Mouse (Mus musculus) right cerebral cortex, postnatal 14 days (tissue): ENCODE data around the gene Mta3.
A peak's percentile ranks its signal among the peaks of the same experiment; 100 is the strongest.
"Not testable (repeated sequence)": the region's sequence is repeated elsewhere in the genome, so short reads cannot be mapped to it uniquely, and the experiment has no call there.

Experiments used
- DNase-seq: peaks from one replicate; pipeline ENCODE4 v3.0.0; 2022

Mta3 gene

DNA sequence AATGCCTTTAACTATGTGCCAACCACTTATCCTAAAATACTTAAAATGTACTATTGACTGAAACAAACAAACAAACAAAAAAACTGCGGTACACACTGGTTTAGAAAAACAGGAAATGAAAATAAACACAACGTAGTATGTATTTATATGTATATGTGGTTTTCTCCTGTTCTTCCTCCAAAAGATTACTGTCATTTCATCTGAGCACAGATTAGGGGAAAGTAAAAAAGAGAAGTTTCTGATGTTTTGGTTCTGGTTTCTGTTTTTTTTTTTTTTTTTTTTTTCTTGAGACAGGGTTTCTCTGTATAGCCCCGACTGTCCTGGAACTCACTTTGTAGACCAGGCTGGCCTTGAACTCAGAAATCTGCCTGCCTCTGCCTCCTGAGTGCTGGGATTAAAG, 3.6 kb downstream of the Mta3 start:
- DNase-seq, result not testable (repeated sequence)

DNA sequence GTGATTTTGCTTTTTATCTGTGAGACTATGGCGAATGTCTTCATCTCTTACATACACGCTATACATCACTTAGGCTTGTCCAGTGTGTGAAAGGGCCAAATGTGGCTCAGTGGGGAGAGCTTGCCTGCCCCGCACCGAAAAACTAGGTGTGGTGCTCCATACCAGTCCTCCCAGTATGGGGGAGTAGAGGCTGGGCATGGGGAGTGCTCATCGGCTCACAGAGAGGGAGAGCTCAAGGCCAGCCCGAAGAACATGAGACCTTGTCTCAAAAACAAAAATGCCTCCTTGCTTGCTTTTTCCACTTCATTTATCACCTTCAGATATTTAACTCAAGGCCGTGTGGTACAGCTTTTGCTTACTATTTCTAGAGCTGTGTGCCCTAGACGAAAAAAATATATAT, 4.7 kb downstream of the Mta3 start:
- no peak for DNase-seq

DNA sequence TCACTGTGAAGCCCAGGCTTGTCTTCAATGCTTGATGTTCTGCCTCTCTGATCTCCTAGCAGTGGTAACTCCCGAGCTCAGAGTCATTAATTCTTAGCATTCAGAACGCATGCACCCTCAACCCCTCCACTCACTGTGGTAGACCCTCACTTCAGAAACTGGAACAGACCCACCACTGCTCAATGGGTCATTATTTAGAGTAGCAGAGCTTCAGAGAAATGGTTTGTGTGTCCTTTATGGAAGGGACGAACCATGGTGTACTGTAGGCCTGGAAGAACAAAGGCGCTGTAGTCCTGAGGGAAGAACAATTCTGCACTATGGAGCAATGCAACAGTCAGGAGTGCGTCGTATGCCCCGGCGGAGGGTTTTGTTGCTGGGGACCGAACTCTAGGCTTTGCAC, 6.4 kb downstream of the Mta3 start:
- no peak for DNase-seq

DNA sequence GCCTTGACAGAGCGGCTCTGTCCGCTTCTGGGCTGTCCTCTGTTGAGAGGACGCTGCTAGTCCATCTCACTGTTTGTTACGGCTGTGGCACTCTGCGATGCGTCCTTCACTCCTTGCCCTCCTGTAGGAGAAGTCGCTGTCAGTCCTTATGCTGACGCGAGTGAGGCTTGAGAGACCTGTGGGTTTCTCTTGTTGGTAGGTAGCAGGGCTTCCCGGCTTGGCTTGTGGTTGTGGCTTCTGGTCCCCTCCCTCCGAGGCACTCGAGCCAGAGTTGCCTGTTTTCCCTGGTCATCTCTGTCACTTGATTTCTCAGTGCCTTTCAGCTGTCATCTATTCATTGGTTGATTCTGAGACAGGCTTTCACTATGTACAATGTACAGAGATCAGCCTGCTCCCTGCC, 14.5 kb downstream of the Mta3 start:
- DNase-seq, result no peak

GRCm38 (mm10) chr17:83721157-83721556, 15.2 kb downstream of the Mta3 start:
- DNase-seq, result no peak

DNA sequence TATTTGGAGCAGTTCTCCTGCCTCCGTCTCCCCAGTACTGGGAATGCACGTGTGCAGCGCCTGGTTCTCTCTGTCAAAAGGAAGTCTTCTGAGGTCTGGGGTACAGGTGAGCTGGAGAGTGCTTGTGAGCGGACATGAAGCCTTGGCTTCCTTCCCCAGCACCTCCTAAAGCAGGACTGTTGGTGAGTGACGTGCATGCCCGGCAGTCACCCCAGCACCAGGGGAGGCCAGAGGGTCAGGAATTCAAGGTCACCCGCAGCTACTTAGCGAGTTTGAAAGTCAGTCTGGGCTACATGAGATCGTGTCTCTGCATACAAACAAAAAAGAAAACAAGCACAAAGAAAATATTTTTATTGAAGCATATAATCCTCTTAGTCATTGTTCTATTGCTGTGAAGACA, 17.1 kb downstream of the Mta3 start:
- DNase-seq, result no peak

DNA sequence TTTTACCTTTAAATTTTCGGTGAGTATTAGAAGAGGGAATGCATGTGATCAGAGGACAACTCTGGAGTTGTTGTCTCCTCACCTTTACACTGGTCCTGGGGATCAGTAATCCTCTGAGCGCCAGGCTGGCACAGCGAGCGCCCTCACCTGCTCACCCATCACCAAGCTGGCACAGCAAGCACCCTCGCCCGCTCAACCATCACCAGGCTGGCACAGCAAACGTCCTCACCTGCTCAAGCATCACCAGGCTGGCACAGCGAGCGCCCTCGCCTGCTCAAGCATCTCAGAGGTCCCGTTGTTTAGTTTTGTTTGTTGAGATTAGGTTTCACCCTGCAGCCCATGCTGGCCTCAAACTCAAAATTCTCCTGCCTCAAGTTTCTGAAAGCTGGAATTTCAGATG, 20.5 kb downstream of the Mta3 start:
- no peak for DNase-seq

- DNase-seq, result no peak
Observed at GRCm38 (mm10) chr17:83727707-83728106, 21.7 kb downstream of the Mta3 start.

DNA sequence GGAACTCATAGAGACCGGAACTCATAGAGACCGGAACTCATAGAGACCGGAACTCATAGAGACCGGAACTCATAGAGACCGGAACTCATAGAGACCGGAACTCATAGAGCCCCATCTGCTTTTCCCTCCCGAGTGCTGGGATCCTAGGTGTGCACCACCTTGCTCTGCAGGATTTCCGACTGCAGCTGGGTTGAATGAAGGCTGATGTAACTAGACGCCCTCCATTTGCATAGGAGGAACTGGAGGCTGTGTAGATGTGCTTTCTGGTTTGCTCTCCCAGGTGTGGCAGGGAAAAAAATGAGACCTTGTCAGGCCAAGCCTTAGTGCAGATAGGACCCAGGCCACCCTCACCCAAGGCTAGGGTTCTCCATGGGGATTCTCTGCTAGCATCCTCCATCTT, 23.1 kb downstream of the Mta3 start:
- no peak for DNase-seq

DNA sequence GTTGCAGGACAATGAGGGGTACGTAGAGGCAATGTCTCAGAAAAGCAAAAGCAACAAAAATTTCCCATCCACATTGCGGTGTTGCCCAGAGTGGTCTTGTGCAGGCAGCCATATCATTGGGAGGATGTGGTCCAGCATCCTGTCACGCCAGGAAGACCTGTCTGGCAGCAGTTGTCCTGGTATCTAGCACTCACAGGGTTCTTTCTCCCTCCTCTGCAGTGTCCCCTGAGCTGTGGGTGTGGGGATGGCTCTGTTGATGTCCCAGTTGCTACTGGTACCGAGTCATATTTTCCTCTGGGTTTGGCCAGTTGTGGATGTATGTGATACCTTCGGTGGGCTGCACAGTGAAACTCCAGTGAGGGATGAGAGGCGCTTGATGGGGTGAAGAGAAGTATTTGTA, 24.2 kb downstream of the Mta3 start:
- no peak for DNase-seq

DNA sequence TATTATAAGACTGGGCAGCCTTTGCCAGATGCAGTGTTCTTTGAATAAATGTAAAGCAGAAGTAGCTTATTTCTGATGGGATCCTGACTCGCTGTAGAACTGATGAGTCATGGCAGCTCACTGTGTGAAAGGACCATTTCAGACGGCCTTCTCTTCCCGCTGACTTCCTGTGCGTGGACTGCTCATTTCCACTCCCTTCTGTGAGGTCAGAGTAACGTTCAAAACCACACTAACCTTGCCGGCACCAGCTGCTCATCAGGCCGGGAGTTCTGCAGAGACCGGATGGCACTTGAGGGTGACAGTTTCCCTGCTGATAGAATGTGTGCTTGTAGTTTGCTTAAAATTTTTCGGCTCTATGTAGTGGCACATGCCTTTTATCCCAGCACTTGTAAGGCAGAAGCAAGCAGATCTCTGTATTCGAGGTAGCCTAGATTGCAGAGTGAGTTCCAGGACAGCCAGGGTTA, 26.2 kb downstream of the Mta3 start:
- no peak for DNase-seq

- peak; percentile 35 for DNase-seq
Observed at GRCm38 (mm10) chr17:83732801-83733200, 26.8 kb downstream of the Mta3 start.

DNA sequence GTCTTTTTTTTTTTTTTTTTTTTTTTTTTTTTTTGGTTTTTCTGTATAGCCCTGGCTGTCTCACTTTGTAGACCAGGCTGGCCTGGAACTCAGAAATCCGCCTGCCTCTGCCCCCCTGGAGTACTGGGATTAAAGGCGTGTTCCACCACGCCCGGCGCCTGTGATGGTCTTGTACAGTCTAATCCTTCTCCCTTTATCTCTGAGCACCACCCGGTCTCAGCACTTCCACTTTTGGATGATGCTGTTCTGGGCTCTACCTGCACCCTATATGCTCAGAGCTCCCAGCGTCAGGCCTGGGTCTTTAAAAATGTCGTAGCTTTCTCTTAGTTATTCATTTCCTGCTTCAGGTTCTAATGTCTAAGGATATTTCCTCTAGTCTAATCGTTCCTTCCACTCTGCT, 30.7 kb downstream of the Mta3 start:
- DNase-seq, result no peak

GRCm38 (mm10) chr17:83737775-83738174, 31.8 kb downstream of the Mta3 start:
- DNase-seq, result no peak

DNA sequence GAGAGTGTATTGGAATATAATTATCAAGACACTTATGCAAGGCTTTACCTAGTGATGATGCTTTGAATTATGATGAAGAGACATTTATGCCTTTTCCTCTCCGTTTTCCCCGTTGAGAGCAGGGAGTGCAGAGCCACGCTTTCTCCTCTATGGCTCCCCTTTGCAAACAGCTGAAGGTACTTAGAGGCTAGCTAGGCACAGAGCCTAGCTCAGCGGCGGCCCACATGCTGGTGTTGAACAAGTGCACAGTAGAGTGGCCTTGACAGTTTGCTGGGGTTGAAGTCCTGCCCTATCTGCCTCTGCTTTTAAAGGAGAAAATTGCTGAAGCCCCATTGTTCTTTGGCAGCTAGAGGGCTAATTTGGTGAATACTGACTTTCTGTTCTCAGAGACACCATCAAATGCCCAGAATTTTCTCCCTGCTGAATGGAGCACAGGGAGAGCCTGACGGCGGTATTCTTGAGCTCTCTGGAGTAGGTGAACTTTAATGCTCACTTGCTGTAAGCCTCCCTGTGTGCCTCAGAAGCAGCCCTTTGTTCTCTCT, 34.2 kb downstream of the Mta3 start:
- DNase-seq, result no peak

- no peak for DNase-seq
Observed at GRCm38 (mm10) chr17:83741243-83741642, 35.3 kb downstream of the Mta3 start.

DNA sequence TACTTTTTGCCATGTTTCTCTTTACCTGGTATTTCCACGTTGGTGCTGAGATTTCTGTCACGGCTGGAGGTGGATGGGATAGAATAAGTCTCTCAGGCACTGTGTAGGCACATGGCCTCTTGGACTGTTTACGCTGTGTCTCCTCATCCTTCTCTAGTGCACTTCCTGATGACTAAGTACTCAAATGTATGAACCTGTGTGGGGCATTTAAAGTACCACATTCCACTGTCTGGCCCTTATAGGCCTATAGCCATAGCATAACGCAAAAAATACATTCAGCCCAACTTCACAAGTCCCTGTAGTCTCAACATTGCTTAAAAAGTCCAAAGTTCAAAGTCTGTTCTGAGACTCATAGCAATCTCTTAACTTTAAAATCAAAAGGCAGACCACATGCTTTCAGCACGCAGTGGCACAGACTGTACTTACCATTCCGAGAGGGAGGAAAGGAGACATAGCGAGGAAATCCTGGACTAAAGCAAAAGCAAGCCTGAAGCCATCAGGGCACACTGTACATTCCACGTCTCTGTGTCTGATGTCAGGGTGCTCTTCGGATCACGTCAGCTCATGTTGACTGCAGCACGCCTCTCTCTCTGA, 38.4 kb downstream of the Mta3 start:
- DNase-seq, result no peak

- no peak for DNase-seq
Observed at GRCm38 (mm10) chr17:83747405-83748160, 41.6 kb downstream of the Mta3 start.

GRCm38 (mm10) chr17:83750216-83750950, 44.4 kb downstream of the Mta3 start:
- no peak for DNase-seq

DNA sequence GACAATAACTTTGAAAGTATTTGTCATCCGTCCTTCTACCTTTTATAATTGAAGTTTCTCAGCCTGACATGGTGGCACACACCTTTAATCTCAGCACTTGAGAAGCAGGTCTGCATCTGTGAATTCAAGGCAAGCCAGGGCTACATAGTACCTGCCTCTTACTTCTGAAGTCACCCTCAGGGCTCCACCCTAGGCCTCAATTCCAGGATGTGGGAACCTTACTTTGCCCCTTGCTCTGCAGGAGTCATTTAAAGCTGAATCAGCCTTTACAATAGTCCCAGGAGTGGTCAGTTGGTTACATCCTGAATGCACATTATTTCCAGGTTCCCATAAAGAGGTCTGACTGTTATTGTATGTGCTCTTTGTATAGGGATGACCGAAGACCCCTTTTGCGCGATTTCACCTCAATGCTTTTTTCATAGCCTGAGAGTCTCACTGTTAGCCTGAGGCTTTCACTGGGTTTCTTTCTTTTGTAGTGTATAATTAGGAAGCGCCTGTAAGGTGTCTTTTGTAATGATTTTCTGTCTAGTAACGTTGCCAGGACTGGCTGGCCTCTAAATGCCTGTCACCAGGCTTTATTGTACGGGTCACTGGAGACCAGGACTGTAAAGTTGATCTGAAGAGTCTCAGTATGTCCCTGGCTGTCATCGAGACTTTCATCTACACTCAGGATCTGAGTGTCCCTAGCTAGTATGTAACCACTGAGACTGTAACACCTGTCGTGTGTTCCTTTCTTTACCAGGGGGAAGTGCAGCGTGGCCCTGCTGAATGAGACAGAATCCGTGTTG, 47.3 kb downstream of the Mta3 start:
- no peak for DNase-seq

GRCm38 (mm10) chr17:83758096-83758495, 52.1 kb downstream of the Mta3 start:
- no peak for DNase-seq

GRCm38 (mm10) chr17:83759547-83759946, 53.6 kb downstream of the Mta3 start:
- no peak for DNase-seq

DNA sequence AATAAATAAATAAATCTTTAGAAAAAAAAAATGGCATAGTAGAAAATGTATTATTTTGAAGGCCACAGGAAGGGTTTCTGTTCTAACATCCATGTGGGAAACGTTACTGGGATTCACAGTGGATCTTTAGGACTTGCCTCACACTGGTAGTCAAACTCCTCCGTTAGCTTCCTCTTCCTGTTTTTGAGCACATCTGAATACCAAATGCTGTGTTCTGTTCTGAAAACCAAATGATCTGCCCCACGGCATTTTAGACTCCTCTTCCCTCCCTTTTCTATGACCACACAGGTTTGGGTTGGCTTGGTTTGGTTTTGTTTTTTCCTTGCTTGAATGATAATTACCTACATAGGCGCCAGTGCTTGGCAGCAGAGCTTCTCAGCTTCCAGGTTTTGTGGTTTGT, 58.6 kb downstream of the Mta3 start:
- no peak for DNase-seq
